Mouse (Mus musculus): ENCODE results near the gene 4632433K11Rik.
"Not testable (repeated sequence)": the region's sequence is repeated elsewhere in the genome, so short reads cannot be mapped to it uniquely, and the experiment has no call there.

The 4632433K11Rik gene

GRCm38 (mm10) chr7:5057381-5057780 lies 23.5 kb downstream of the 4632433K11Rik start:
- no peak for DNase-seq

GRCm38 (mm10) chr7:5057804-5058203 lies 23.9 kb downstream of the 4632433K11Rik start:
- peak; percentile 56 to 57 for DNase-seq

GRCm38 (mm10) chr7:5058631-5059030 lies 24.7 kb downstream of the 4632433K11Rik start:
- DNase-seq, result no peak

GRCm38 (mm10) chr7:5059421-5059820 lies 25.5 kb downstream of the 4632433K11Rik start:
- no peak for DNase-seq

GRCm38 (mm10) chr7:5060239-5060731 lies 26.4 kb downstream of the 4632433K11Rik start:
- peak; percentile 72 to 74 for DNase-seq

- DNase-seq, result peak; percentile 95
Measured at GRCm38 (mm10) chr7:5060944-5061773, 27.2 kb downstream of the 4632433K11Rik start.

- peak; percentile 95 for DNase-seq
Measured at GRCm38 (mm10) chr7:5061774-5062359, 27.9 kb downstream of the 4632433K11Rik start, which contains the start of gene U2af2. Gene U2af2 (plus strand): TSS chr7:5062143.

GRCm38 (mm10) chr7:5062360-5063001 lies 28.6 kb downstream of the 4632433K11Rik start:
- DNase-seq, result peak; percentile 80

GRCm38 (mm10) chr7:5064886-5065285 lies 31.0 kb downstream of the 4632433K11Rik start:
- no peak for DNase-seq

- DNase-seq, result no peak
Measured at GRCm38 (mm10) chr7:5073586-5073985, 39.7 kb downstream of the 4632433K11Rik start.

- DNase-seq, result no peak
Measured at GRCm38 (mm10) chr7:5074984-5075383, 41.1 kb downstream of the 4632433K11Rik start.

- DNase-seq, result no peak
Measured at GRCm38 (mm10) chr7:5076931-5077330, 43.0 kb downstream of the 4632433K11Rik start.

GRCm38 (mm10) chr7:5079365-5080009 lies 45.6 kb downstream of the 4632433K11Rik start:
- DNase-seq, result not testable (repeated sequence)

GRCm38 (mm10) chr7:5080010-5080751 lies 46.3 kb downstream of the 4632433K11Rik start, which contains the start of gene Epn1:
Gene Epn1 (plus strand): TSS chr7:5080235.
- peak; percentile 97 for DNase-seq

- DNase-seq, result no peak
Measured at GRCm38 (mm10) chr7:5080815-5081214, 46.9 kb downstream of the 4632433K11Rik start.

GRCm38 (mm10) chr7:5081241-5081640 lies 47.3 kb downstream of the 4632433K11Rik start:
- DNase-seq, result no peak

- DNase-seq, result no peak
Measured at GRCm38 (mm10) chr7:5081939-5082338, 48.0 kb downstream of the 4632433K11Rik start.

- peak; percentile 71 to 78 for DNase-seq
Measured at GRCm38 (mm10) chr7:5083325-5084105, 49.6 kb downstream of the 4632433K11Rik start.

Measured in B cell, adult 2 months (primary cell).